Mouse (Mus musculus) kidney, adult 2 months (tissue): ENCODE data around the gene Prex1. TPM values are rescaled to one million over a fixed set of nuclear protein-coding genes. Genes with fewer than 3 reads are reported as not detected.

Source experiments
- DNase-seq: peaks from one replicate; pipeline ENCODE4 v3.0.0; 2021
- H3K27ac ChIP-seq: fragments of 200-500 bp; 2 replicates; pipeline ENCODE4 v1.5.1; 2012; ENCODE audit warnings: low read depth, low read length, control low read depth, inconsistent platforms; ENCODE audit not compliant: insufficient read depth
- H3K27me3 ChIP-seq: fragments of 200-500 bp; replicated peaks from 2 replicates; pipeline ENCODE4 v1.6.1; 2012; ENCODE audit warnings: mild to moderate bottlenecking, moderate library complexity, low read length, inconsistent platforms; ENCODE audit not compliant: control insufficient read depth, insufficient read depth
- H3K36me3 ChIP-seq: fragments of 200-500 bp; 2 replicates; pipeline ENCODE4 v1.6.1; 2012; ENCODE audit warnings: mild to moderate bottlenecking, moderate library complexity, low read length, inconsistent platforms; ENCODE audit not compliant: control insufficient read depth, insufficient read depth
- H3K4me1 ChIP-seq: fragments of 200-500 bp; 2 replicates; pipeline ENCODE4 v1.6.1; 2011; ENCODE audit warnings: low read length; ENCODE audit not compliant: control insufficient read depth, insufficient read depth
- H3K4me3 ChIP-seq: fragments of 200-500 bp; 2 replicates; pipeline ENCODE4 v1.5.1; 2011; ENCODE audit warnings: mild to moderate bottlenecking, low read depth, low read length, control low read depth; ENCODE audit not compliant: insufficient read depth
- CTCF ChIP-seq: fragments of 200-500 bp; conservative IDR thresholded peaks from 2 replicates; pipeline ENCODE4 v1.5.1; 2011; ENCODE audit warnings: low read depth, mild to moderate bottlenecking, control low read depth, low read length, moderate library complexity, mixed read lengths; ENCODE audit not compliant: insufficient read depth, insufficient read length
- POLR2A ChIP-seq: fragments of 200-500 bp; IDR thresholded peaks from one replicate; pipeline ENCODE4 v1.6.1; 2011; ENCODE audit warnings: low read depth, low read length, control low read depth
- WGBS: fragments of 180-500 bp; shearing (Covaris S2); methylation state at CpG from one replicate; pipeline ENCODE4 v1.1.7; 2018; 5-methylcytosine and 5-hydroxymethylcytosine counted together
- polyA plus RNA-seq: library from polyadenylated mRNA; depleted of rRNA; stranded (reverse); fragments of >200 nt; gene quantifications from 2 replicates; pipeline ENCODE4 v1.2.3, GENCODE M21; 2012

Gene Prex1
- polyA plus RNA-seq, 1 experiment, result 14.5 TPM

- H3K27me3 ChIP-seq, result no peaks in the 10 kb centered on the region
- DNase-seq, result no peak
- TF ChIP-seq POLR2A (no peak), CTCF (no peak)
- no peak overlapping the region for H3K4me3 ChIP-seq
- no peak overlapping the region for H3K27ac ChIP-seq
- no peaks in the 10 kb centered on the region for H3K4me1 ChIP-seq
- no peaks in the 10 kb centered on the region for H3K36me3 ChIP-seq
- 76% methylated on average over 6 of the region's 6 CpGs for WGBS
Observed at GRCm38 (mm10) chr2:166665244-166665922, 48.2 kb downstream of the Prex1 start.

GRCm38 (mm10) chr2:166664506-166664905, 49.1 kb downstream of the Prex1 start:
- no peak for TF ChIP-seq POLR2A
- TF ChIP-seq CTCF, result no peak
- H3K4me3 ChIP-seq, result no peak overlapping the region

GRCm38 (mm10) chr2:166663250-166663961, 50.2 kb downstream of the Prex1 start:
- Histone ChIP-seq H3K4me1 (no peaks in the 10 kb centered on the region; the same call in 1 of the 2 replicates), H3K27ac (no peak overlapping the region), H3K36me3 (no peaks in the 10 kb centered on the region), H3K27me3 (no peaks in the 10 kb centered on the region), H3K4me3 (no peak overlapping the region)
- TF ChIP-seq POLR2A (no peak), CTCF (no peak)
- 92% methylated on average over 9 of the region's 9 CpGs for WGBS
- no peak for DNase-seq

More at GRCm38 (mm10) chr2:166664506-166664905, 49.1 kb downstream of the Prex1 start:
- peak; percentile 27 for DNase-seq
- H3K27ac ChIP-seq, result no peak overlapping the region
- WGBS, result 73% methylated on average over 15 of the region's 15 CpGs
- H3K4me1 ChIP-seq, result no peaks in the 10 kb centered on the region
- H3K27me3 ChIP-seq, result no peaks in the 10 kb centered on the region
- no peaks in the 10 kb centered on the region for H3K36me3 ChIP-seq

DNA sequence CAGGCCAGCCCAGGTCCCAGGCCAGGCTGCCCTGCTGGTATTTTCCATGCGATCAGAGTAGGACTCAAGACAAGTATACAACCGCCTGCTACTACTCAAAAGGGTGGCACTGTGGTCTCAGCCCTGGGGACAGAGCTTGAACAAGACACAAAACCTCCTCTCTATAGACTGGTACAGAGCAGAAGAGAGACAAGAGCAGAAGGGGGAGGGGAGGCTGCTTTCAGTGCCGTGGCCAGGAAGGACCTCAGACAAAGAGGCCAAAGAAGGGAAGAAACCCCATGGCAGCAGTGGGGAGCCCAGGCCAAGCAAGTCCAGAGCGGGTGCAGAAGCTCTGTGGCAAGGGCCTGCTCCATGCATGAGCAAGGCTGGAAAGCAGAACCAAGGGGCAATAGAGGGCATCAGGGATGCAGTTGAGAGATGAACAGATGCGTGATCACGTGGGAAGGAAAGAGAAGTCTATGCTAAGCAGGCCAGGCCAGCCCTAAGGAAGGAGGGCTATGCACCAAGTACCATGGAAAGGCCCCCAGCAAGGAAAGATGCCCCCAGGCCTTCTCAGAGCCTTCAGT, 51.0 kb downstream of the Prex1 start:
- H3K36me3 ChIP-seq, result no peaks in the 10 kb centered on the region
- TF ChIP-seq POLR2A (no peak), CTCF (no peak)
- H3K4me3 ChIP-seq, result no peak overlapping the region
- DNase-seq, result no peak
- no peak overlapping the region for H3K27ac ChIP-seq
- 84% methylated on average over 6 of the region's 6 CpGs for WGBS
- H3K4me1 ChIP-seq, result no peaks in the 10 kb centered on the region; the same call in 1 of the 2 replicates
- no peaks in the 10 kb centered on the region for H3K27me3 ChIP-seq

- H3K27me3 ChIP-seq, result no peaks in the 10 kb centered on the region
- 83% methylated on average over 3 of the region's 3 CpGs for WGBS
- no peak for TF ChIP-seq POLR2A
- TF ChIP-seq CTCF, result no peak
- H3K27ac ChIP-seq, result no peak overlapping the region
- no peak for DNase-seq
- no peaks in the 10 kb centered on the region for H3K36me3 ChIP-seq
- H3K4me1 ChIP-seq, result no peaks in the 10 kb centered on the region; the same call in 1 of the 2 replicates
- no peak overlapping the region for H3K4me3 ChIP-seq
Observed at GRCm38 (mm10) chr2:166661971-166662370, 51.7 kb downstream of the Prex1 start.

- no peaks in the 10 kb centered on the region for H3K36me3 ChIP-seq
- H3K27ac ChIP-seq, result no peak overlapping the region
- no peaks in the 10 kb centered on the region; the same call in none of the 2 replicates for H3K4me1 ChIP-seq
- WGBS, result 77% methylated on average over 12 of the region's 12 CpGs
- no peak overlapping the region for H3K4me3 ChIP-seq
- no peak for DNase-seq
- no peak for TF ChIP-seq POLR2A
- no peak for TF ChIP-seq CTCF
- no peaks in the 10 kb centered on the region for H3K27me3 ChIP-seq
Observed at GRCm38 (mm10) chr2:166661498-166661897, 52.1 kb downstream of the Prex1 start.

GRCm38 (mm10) chr2:166658380-166658779, 55.3 kb downstream of the Prex1 start:
- TF ChIP-seq POLR2A, result no peak
- no peak for TF ChIP-seq CTCF
- Histone ChIP-seq H3K27ac (peak overlapping the region; percentile 37; the same call in 1 of the 2 replicates), H3K4me1 (no peaks in the 10 kb centered on the region; the same call in none of the 2 replicates), H3K4me3 (no peak overlapping the region), H3K36me3 (no peaks in the 10 kb centered on the region), H3K27me3 (no peaks in the 10 kb centered on the region)
- DNase-seq, result peak; percentile 76
- WGBS, result 36% methylated on average over 3 of the region's 3 CpGs
